Mouse (Mus musculus) gastrocnemius, adult 2 months (tissue): ENCODE data around the gene Zfp668. TPM values are rescaled to one million over a fixed set of nuclear protein-coding genes. Genes with fewer than 3 reads are reported as not detected.

ENCODE experiments used
- DNase-seq: peaks from one replicate; pipeline ENCODE4 v3.0.0; 2022
- H3K27ac ChIP-seq: fragments of 200-600 bp; 2 replicates; pipeline ENCODE4 v1.8.1; 2022; ENCODE audit warnings: mild to moderate bottlenecking
- H3K4me3 ChIP-seq: fragments of 200-600 bp; 2 replicates; pipeline ENCODE4 v1.8.1; 2022; ENCODE audit warnings: mild to moderate bottlenecking, moderate library complexity
- CTCF ChIP-seq: fragments of 200-600 bp; IDR thresholded peaks from 2 replicates; pipeline ENCODE4 v1.8.1; 2022; ENCODE audit warnings: antibody characterized with exemption, mild to moderate bottlenecking, moderate library complexity
- intact Hi-C: fragments of 180-260 bp; cut with DNase I; formaldehyde crosslinking; loops from one replicate; pipeline ENCODE4 v1.15.1; 2025
- total RNA-seq, 2 experiments: library from RNA; stranded (reverse); gene quantifications; 2 replicates each; pipeline ENCODE4 v1.2.3; 2021

Gene Zfp668
- total RNA-seq, 2 experiments from 2014 or later = 3.3 to 5.0 TPM

- intact Hi-C loops = no loop called here
- H3K27ac ChIP-seq = peak overlapping the region; percentile 71
- DNase-seq = no peak
- TF ChIP-seq CTCF = no peak
- peak overlapping the region; percentile 71 for H3K4me3 ChIP-seq
Observed at GRCm38 (mm10) chr7:127823236-127824171, 53.1 kb downstream of the Zfp668 start.

GRCm38 (mm10) chr7:127822494-127822893 lies 54.1 kb downstream of the Zfp668 start:
- intact Hi-C loops = no loop called here
- Histone ChIP-seq H3K4me3 (no peak overlapping the region), H3K27ac (no peak overlapping the region)
- DNase-seq = no peak
- no peak for TF ChIP-seq CTCF

GRCm38 (mm10) chr7:127820836-127821509 lies 55.7 kb downstream of the Zfp668 start:
- intact Hi-C loops = no loop called here

GRCm38 (mm10) chr7:127817776-127818175 lies 58.9 kb downstream of the Zfp668 start:
- H3K4me3 ChIP-seq = no peak overlapping the region
- DNase-seq = peak; percentile 2
- intact Hi-C loops = no loop called here
- no peak for TF ChIP-seq CTCF
- peak overlapping the region; percentile 50 for H3K27ac ChIP-seq

More at GRCm38 (mm10) chr7:127820836-127821509, 55.7 kb downstream of the Zfp668 start:
- no peak for DNase-seq
- Histone ChIP-seq H3K4me3 (no peak overlapping the region), H3K27ac (no peak overlapping the region)
- no peak for TF ChIP-seq CTCF

GRCm38 (mm10) chr7:127817053-127817452 lies 59.6 kb downstream of the Zfp668 start:
- no peak for TF ChIP-seq CTCF
- no peak for DNase-seq
- intact Hi-C loops = no loop called here
- H3K27ac ChIP-seq = peak overlapping the region; percentile 50
- no peak overlapping the region for H3K4me3 ChIP-seq

GRCm38 (mm10) chr7:127815954-127816821 lies 60.4 kb downstream of the Zfp668 start:
- DNase-seq = peak; percentile 80
- intact Hi-C loops = no loop called here
- H3K4me3 ChIP-seq = peak overlapping the region; percentile 19; the same call in 1 of the 2 replicates
- TF ChIP-seq CTCF = peak; percentile 38
- H3K27ac ChIP-seq = peak overlapping the region; percentile 81

- intact Hi-C loops = no loop called here
- peak overlapping the region; percentile 81 for H3K27ac ChIP-seq
- peak overlapping the region; percentile 15; the same call in 1 of the 2 replicates for H3K4me3 ChIP-seq
- no peak for DNase-seq
- no peak for TF ChIP-seq CTCF
Observed at GRCm38 (mm10) chr7:127815116-127815665, 61.4 kb downstream of the Zfp668 start.

GRCm38 (mm10) chr7:127814241-127814921 lies 62.2 kb downstream of the Zfp668 start:
- peak overlapping the region; percentile 56 for H3K4me3 ChIP-seq

GRCm38 (mm10) chr7:127813821-127814220 lies 62.8 kb downstream of the Zfp668 start:
- DNase-seq = peak; percentile 50
- intact Hi-C loops = no loop called here
- TF ChIP-seq CTCF = no peak
- peak overlapping the region; percentile 81 for H3K27ac ChIP-seq
- peak overlapping the region; percentile 56 for H3K4me3 ChIP-seq

More at GRCm38 (mm10) chr7:127814241-127814921, 62.2 kb downstream of the Zfp668 start:
- peak overlapping the region; percentile 81 for H3K27ac ChIP-seq
- intact Hi-C loops = no loop called here
- DNase-seq = peak; percentile 89
- no peak for TF ChIP-seq CTCF

Other genes starting within 250 kb of the Zfp668 start
- gene Bcl7c, start 167.9 kb downstream of the Zfp668 start, total RNA-seq = 10 to 100 TPM; 26.7 to 32.9 TPM
- gene Ctf1, start 164.1 kb downstream of the Zfp668 start, total RNA-seq = 10 to 100 TPM; 16.8 to 18.1 TPM
- not detected for gene Ctf2, start 144.7 kb downstream of the Zfp668 start, total RNA-seq
- 1 to 10 TPM; 1.2 to 2.0 TPM for gene Fbxl19, start 132.3 kb downstream of the Zfp668 start, total RNA-seq
- gene Orai3, start 107.0 kb downstream of the Zfp668 start, total RNA-seq = 10 to 100 TPM; 10.1 to 11.7 TPM
- gene Setd1a, start 100.2 kb downstream of the Zfp668 start, total RNA-seq = 10 to 100 TPM; 15.3 to 20.8 TPM
- gene Gm49388, start 91.2 kb downstream of the Zfp668 start, total RNA-seq = 1 to 10 TPM; 1.9 to 2.1 TPM
- gene Hsd3b7, start 76.2 kb downstream of the Zfp668 start, total RNA-seq = 1 to 10 TPM; 4.7 to 6.2 TPM
- gene Stx4a, start 52.5 kb downstream of the Zfp668 start, total RNA-seq = 10 to 100 TPM; 55.4 to 59.0 TPM
- gene Stx1b, start 52.3 kb downstream of the Zfp668 start, total RNA-seq = 1 to 10 TPM; 1.0 TPM
- gene Zfp646, start 607 bp downstream of the Zfp668 start, total RNA-seq = 10 to 100 TPM; 11.8 to 15.4 TPM
- 1 to 10 TPM; 1.2 to 2.0 TPM for gene Prss53, start 14.1 kb upstream of the Zfp668 start, total RNA-seq
- not detected for gene Gm21974, start 18.6 kb upstream of the Zfp668 start, total RNA-seq
- 10 to 100 TPM in 1 of 2 experiments, 1 to 10 TPM in 1; 9.2 to 12.6 TPM for gene Vkorc1, start 18.8 kb upstream of the Zfp668 start, total RNA-seq
- 100 to 1,000 TPM; 169 to 177 TPM for gene Bckdk, start 27.3 kb upstream of the Zfp668 start, total RNA-seq
- 10 to 100 TPM; 24.3 to 26.6 TPM for gene Kat8, start 35.7 kb upstream of the Zfp668 start, total RNA-seq
- gene Prss8, start 53.3 kb upstream of the Zfp668 start, total RNA-seq = not detected
- 1 to 10 TPM; 6.0 to 7.1 TPM for gene Prss36, start 69.9 kb upstream of the Zfp668 start, total RNA-seq
- 10 to 100 TPM; 77.8 to 99.5 TPM for gene Fus, start 90.6 kb upstream of the Zfp668 start, total RNA-seq
- gene Pycard, start 117.0 kb upstream of the Zfp668 start, total RNA-seq = under 1 TPM; 0.38 to 0.89 TPM
- gene Trim72, start 127.1 kb upstream of the Zfp668 start, total RNA-seq = 100 to 1,000 TPM; 186 to 238 TPM
- gene Itgam, start 185.8 kb upstream of the Zfp668 start, total RNA-seq = 1 to 10 TPM; 1.0 to 1.9 TPM
- not detected for gene Gm49368, start 185.9 kb upstream of the Zfp668 start, total RNA-seq